Mouse (Mus musculus): Measurements from ENCODE around the gene Tlr5.

Tlr5 gene

DNA sequence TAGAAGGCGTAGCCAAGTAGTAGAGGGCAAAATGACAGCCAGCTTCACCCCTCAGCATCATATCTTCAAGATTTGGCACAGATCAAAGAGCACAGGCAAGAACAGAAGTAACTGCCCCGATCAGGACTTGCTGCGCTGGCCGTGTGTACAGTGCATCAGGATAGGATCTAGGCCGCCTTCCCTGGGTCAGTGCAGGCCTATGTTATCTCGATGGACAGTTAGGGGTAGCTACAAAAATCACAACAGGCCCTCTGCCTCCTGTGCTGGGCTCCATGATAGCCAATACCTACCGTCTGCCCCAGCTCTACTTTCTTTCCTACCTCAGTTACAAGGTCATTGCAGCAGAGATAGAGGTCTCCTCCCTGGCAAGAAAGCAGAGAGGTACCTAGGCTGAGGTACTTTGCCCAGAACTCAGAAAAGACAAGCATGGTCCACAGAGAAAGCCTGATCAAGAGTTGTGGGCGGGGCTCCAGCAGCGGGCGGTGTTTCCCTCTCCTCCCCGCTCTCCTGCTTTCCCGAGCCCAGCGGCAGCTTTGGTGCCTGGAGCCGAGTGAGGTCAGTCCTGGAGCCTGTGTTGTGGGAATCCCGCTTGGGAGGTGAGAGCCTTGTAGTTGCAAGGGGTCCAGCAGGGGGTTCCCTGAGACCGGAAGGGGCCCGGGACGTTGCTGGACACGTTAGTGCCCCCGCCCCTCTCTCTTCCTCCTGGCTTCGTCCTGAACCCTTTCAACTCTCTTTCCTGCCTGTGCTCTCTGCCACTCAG lies at the start of gene Tlr5:
Gene Tlr5, plus strand, starts transcription at position 502 of the 760 bp plus-strand sequence.
- in situ Hi-C loops (cut with MboI; ENCODE audit: unreplicated experiment in 2 of 2): no loop called here

DNA sequence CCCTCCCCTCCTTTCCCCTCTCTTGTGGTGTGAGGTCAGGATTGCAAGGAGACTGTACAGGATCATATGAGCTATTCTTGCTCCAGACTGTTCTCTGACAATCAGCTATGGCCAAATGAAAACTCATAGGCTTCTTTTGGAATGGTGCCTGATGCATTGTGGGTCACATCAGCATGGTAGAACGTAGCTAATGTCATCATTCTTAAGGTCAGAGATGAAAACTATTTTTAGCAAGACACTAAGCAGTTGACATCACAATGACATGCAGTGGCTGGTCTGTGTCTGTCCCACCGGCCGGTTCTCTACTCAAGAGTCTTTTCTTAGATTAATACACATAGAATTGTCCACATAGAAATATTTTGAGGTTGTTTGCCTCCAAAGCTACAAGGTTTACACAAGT lies 48.9 kb upstream of the Tlr5 start:
- in situ Hi-C loops (cut with MboI; ENCODE audit: unreplicated experiment in 2 of 2): no loop called here

DNA sequence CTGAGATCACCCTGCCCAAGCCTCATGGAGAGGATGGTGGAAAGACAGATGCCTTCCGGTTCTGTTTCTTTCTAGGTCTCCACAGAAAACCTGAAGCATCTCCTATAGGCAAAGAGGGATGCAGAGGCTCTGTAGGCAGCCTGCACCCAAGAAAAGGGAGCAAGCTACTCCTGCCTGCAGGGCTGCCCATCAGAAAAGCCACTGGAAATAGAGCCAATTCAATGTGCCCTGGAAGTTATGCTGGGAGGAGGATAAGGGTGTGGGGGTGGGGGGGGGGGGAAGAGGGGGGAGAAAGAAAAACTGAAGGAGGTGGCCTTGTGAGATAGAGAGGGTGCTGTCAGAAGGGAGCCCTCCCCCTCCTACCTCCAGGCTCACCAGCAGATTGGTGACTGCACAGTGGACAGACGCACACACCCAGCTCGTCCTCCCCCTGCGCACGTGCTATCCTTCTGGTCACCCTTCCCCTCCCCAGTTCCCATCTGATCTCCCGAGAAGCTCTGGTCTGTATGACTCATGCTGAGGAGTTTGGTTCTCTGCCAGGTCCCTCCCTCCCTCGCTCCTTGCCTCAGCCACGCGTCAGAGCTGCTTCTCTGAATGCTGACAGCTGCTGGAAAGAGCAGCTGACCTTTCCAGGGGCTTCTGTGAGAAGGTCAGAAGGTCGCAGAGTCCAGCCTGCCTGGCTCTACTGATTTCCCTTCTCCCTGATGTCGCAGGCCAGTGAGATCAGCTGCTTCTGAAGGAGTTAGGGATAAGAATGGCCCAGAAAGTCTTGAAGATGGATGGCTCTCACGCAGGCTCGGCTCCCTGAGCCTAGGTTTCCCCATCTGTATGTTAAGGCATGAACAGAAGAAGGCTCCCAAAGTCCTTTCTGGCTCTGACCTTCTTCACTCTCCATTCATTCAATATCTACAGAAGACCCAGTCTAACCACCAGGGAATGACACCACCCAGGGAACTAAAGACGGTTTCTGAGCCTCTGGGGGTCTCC lies 46.2 kb upstream of the Tlr5 start:
- in situ Hi-C loops (cut with MboI; ENCODE audit: unreplicated experiment in 2 of 2): no loop called here

DNA sequence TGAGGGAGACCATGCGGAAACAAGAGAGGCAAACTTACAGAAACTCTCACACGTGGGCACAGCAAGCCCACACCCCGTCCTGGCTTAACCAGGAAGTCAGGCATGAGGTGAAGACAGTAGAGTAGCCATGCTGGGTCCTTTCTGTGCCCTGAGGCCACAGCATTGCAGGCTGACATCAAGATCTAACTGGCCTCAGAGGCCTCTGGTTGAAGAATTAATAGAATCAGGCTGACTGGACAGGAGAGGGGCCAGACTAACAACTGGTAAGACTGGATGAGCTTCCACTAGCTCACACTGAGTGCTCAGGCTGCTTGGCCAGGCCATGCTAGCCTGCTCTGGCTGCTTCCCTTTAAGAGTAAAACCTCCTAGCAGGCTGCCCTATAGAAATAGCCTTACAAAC lies 45.5 kb upstream of the Tlr5 start:
- in situ Hi-C loops (cut with MboI; ENCODE audit: unreplicated experiment in 2 of 2): no loop called here

DNA sequence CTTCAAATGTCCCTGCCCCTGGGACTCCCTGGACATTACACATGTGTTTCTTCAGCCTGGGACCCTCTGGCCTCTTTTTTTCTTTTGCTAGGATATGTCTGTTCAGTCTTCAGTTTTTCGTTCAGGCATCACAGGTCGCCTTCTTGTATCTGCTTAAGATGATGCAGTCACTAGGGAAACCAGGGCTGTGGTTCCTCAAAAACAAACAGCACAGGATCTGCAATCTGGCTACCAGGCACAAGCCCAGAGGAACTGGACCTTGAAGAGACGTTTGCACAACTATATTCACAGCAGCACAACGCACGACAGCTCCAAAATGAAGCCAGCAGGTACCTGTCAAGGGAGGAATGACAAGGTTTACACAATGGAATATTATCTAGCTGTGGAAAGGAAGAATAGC lies 45.0 kb upstream of the Tlr5 start:
- in situ Hi-C loops (cut with MboI; ENCODE audit: unreplicated experiment in 2 of 2): no loop called here

DNA sequence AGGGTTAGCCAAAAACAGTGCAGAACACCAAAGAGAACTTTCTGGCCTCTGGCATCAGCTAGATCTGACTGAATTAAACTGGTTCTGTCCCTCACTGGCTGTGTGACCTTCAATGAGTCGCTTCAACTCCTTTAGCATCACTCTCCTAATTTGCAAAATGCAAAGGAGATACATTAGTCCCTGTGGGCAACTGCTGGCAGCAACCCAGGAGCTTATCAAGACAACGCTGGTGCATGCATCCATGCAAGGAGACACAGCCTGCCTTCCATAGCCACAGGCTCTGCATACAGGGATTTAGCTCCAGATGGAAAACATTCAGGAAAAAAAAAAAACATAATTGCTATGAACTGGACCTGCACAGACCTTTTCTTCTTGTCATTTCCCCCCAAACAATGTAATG lies 42.0 kb upstream of the Tlr5 start:
- in situ Hi-C loops (cut with MboI; ENCODE audit: unreplicated experiment in 2 of 2): no loop called here

DNA sequence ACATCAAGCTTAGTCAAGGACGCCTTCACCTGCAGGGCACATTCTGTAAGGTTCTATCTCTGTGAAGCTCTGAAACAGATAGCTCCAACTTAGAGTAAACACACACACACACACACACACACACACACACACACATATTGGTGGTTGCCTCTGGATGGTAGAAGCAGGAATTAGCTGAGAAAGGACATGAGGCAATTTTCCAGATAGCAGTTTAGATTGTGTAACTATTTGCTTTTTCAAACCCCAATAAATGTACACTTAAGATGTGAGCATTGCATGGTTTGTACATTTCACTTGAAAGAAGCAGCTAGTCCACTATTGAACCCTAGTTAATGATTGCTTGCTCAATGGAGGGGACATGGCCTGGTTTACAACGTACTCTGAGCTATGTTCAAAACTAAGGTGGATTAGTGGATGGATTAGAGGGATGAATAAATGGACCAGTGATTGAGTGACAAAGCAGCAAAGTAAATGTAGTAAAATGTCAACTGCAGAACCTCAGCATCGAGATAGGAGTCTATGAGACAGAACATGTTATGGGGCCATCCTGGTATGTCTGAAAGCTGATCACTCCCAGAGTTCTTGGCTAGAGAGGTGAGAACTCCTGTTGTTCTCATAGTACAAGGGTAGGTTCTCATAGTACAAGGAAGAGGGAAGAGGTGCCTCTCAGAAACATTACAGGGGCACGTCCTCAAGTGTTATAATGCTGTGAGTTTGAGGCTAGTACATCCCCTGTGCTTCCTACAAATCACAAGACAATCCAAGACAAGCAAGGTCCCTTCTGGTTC lies 40.3 kb upstream of the Tlr5 start:
- in situ Hi-C loops (cut with MboI; ENCODE audit: unreplicated experiment in 2 of 2): no loop called here

DNA sequence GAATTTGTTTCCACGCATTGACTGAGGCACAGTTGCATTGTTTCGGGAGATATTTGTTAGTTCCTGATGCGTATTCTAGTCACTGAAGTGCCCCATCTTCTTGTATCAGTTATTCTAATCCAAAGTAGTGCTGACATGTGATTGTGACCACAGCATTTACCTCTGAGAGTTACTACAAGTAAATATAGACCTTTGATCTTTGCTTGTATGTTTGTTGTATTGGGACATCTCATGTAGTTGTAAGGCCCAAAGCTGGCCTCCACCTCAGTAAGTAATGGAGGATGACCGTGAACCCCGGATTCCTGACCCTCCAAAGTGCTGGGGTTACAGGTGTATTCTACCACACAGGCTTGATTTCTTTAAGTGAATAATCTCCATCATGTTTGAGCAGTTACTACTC lies 38.4 kb upstream of the Tlr5 start:
- in situ Hi-C loops (cut with MboI; ENCODE audit: unreplicated experiment in 2 of 2): no loop called here

DNA sequence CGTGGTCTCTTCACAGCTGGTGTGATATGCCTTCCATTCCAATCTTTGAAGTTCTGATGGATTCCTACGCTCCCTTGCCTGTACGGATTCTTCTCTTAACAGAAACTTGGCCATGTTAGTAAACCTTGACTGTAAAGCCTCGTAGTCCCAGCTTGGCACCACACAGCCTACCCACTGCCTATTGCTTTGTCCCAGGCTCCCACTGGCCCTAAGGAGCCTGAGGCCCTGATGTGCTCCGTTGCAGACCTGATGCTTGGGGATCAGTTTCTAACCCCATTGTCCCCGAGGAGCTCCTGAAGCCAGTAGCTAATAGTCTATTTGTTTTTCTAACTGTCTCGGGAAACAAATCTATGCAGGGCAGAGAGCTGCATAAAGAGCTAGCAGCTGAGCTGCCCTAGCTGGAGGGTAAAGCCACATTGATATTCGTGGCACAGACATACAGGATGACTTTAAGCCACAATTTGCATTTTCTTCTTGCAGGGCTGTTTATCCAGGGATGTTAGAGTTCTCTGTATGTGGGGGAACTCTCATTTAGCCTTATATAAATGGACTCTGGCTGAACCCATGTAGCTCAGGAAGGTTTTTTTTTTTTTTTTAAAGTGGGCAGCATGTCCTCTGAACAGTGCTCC lies 35.8 kb upstream of the Tlr5 start:
- in situ Hi-C loops (cut with MboI; ENCODE audit: unreplicated experiment in 2 of 2): no loop called here

DNA sequence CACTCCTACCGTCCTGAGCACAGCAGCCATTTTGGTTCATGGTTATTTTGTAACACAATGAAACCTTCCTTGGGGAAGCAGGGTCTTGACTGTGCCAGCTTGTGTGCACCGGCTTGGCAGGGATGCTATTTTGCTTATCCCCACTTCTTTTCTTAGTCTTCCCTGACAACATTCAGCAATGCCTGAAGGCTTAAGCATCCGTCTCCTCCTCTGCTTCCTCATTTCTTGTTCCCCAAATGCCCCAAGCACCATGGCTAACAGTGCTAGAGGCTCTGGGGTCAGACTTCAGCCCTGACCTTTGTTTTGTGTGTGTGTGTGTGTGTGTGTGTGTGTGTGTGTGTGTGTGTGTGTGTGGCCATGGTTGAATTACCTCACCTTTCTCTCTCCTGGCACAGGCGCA lies 31.8 kb upstream of the Tlr5 start:
- in situ Hi-C loops (cut with MboI; ENCODE audit: unreplicated experiment in 2 of 2): no loop called here

DNA sequence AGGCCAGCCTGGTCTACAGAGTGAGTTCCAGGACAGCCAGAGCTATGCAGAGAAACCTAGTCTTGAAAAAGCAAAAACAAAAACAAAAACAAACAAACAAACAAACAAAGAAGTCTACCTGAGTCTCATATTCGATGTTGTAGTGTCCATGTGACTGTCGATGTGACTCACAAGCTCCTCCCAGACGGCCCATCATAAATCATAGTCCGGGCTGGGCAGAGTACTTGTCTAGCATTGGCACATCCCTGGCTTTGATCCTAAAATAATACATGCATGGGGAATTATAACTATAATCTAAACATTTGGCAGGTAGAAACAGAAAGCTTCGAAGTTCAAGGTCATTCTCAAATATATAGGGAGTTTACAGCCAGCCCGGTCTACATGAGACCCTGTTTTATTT lies 28.1 kb upstream of the Tlr5 start:
- in situ Hi-C loops (cut with MboI; ENCODE audit: unreplicated experiment in 2 of 2): no loop called here

DNA sequence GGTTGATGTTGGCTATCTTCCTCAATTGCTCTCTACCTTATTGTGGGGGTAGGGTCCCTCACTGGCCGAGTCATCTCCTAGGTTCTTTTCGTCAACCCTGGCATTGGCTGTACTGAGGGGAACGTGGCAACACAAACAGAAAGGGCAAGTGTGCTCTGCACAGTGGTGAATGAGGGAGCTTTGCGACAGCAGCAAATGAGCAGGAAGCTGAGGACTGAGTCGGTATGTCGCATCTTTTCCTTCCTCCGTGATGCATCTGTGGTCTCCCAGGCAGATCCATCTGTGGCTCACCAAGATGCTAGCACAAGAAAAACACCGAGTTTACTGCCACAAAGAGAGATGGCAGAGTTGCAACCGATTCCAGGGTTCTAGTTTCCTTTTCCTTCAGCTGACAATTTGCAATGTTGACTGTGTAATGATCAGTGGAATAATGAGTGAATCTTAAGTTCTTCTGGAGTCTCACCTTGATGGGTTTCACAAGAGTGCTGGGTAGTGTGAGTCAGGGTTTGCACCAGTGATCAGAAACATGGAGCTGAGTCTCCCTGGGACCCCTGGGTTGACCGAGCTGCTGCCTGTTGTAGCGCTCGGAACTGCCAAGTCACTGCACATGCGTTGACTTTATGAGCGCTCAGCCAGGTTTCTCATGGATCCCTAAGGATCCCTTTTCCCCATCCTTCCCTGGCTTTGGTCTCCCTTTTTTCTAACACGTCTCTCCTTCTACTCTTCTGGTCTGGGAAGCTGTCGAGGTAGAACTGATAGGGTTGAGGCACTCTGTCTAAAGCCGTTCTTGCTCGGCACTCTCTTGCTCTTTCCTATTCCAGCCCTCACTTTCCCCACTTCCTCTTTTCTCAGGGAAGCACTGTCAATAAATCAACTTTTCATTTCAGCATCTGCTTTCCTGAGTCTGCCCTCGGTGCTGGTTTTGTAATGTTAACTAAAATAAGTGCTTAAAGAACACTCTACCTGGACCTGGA lies 26.4 kb upstream of the Tlr5 start:
- in situ Hi-C loops (cut with MboI; ENCODE audit: unreplicated experiment in 2 of 2): no loop called here

DNA sequence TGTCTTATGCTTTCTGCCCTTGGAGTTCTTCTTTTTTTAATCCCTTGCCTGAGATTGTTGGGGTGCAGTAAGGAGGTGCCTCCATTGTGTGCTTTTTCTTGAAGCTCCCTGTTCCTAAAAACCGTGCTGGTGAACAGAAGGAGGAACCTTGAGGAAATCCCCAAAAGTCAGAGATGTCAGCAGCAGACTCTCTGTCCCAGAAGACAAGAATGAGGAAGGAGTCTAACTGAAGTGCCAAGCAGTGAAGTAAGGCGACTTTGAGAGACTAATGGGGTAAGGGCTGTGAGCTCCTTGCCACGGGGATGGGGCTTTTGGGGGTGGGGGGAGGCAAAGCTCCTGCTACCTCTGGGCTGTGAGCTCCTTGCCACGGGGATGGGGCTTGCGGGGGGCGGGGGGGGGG lies 19.1 kb upstream of the Tlr5 start:
- in situ Hi-C loops (cut with MboI; ENCODE audit: unreplicated experiment in 2 of 2): no loop called here

DNA sequence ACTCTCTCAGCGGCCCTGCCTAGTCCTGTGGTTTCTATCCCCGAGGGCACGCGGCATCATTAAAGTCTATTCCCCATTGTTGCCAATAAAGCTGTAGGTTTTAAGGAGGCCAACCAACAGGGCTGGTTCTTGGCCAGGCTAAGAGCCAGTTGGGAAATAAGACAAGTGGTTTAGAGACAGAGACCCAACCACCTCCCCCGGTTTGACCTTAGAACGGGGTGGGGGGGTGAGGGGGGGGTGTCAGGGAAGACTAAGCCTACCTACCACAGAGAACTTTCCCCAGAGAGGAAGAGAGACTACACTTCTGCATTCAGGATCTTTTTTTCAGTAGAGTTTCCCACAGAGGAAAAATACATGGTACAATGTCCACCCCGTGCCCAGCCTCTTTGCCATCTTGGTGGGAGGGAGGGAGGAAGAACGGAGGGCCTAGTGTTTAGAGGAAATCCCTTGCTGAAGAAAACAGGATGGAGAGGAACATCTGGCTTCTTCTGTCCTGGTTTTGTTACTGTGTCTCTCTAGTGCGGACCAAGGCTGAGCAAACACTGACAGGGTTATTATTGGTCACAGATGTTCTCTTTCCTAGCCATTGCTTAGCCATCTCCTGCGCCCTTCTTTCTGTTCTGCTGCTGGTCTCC lies 17.0 kb upstream of the Tlr5 start:
- in situ Hi-C loops (cut with MboI; ENCODE audit: unreplicated experiment in 2 of 2): no loop called here

DNA sequence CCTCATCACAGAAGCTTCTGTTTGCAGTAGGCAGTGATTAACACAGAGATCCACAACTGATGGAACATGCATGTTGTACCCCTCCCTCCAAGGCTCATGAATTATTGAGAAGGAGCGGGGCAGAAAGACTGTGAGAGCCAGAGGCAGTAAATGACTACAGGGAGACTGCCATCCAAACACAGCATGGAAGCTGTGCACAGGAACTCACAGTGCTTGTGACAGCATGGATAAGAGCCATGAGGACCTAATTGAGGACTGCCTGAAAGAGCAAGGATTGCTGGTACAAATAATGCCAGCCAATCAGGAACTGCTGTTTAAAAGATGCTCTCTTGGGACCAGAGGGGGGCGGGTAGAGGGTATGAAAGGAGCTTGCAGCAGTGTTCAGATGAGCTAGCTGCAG lies 12.7 kb upstream of the Tlr5 start:
- in situ Hi-C loops (cut with MboI; ENCODE audit: unreplicated experiment in 2 of 2): no loop called here

DNA sequence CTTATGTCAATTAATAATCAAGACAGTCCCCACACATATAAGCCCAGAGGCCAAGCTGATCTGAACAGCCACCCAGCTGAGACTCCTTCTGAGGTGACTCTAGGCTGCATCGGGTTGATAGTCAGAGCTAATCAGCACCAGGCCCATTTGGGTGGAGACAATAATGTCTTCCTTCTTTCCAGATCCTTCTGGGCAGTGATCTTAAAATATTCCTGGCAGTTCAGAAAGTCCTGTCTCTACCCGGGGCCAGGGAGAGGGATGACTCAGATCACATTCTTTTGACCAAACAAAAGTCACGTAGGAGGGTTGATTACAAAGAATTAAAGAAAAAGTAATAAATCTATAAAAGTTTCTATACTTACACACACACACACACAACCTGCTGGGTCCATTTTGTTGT lies 10.7 kb upstream of the Tlr5 start:
- in situ Hi-C loops (cut with MboI; ENCODE audit: unreplicated experiment in 2 of 2): no loop called here

DNA sequence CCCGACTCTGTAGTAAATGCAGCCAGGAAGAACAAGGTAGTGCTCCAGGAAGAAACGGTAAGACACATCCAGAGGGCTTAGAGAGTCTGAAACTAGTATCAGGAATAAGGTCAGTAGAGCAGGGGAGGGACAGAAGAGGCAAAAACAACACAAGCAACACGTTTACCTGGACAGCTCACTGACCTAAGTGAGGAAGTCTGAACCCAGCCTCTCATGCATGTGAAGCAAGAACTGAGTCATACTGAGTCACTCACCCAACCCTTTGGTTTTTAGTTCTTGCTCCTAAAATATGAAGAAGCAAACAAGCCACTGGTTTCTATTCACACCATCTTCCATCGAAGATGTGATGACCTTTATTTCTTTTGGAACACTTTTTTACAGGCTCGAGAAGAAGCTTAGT lies 9.9 kb upstream of the Tlr5 start:
- in situ Hi-C loops (cut with MboI; ENCODE audit: unreplicated experiment in 2 of 2): no loop called here

DNA sequence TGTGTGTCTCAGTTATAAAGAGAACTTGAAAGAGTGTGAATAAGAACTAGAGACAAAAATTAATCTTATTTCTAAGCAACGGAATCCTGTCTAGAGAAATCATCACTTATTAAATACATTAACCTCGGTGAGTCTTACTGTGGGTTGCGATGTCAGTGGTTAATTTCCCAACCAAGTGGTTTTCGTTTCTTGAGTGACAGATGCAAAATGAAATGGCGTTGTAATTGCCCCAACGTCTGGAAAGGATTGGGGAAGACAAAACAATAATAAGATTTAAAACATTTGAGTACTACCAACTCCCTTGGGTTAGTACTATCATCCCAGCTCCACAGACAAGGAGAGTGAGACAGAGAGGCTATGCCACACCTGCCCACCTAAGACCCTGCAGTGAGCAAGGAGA lies 9.0 kb upstream of the Tlr5 start:
- in situ Hi-C loops (cut with MboI; ENCODE audit: unreplicated experiment in 2 of 2): no loop called here

DNA sequence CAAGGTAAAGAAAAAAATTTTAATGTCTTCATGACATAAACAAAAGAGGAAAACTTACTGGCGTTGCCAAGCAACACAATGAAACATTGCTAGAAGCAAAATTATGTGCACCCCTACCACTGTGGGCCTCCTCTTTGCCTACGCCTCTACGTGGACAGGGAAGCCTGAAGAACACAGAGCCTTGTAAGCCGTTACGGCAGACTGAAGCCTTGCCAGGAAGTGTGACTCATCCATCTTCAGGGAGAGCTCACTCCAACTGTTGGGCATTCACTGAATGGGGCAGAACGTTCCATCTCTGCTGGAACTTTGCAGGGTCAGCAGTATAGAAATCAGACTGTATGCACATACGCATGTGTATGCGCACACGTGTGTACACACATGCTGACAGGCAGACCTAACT lies 3.3 kb upstream of the Tlr5 start:
- in situ Hi-C loops (cut with MboI; ENCODE audit: unreplicated experiment in 2 of 2): no loop called here
